Mouse (Mus musculus) pancreas, adult 10 weeks (tissue): Measurements from ENCODE around the gene Acot10. TPM values are rescaled to one million over a fixed set of nuclear protein-coding genes. Genes with fewer than 3 reads are reported as not detected.

Source experiments
- polyA plus RNA-seq: library from polyadenylated mRNA; stranded (reverse); fragments of 350-450 nt; fragmentation: Illumina TruSeq; extraction: RNeasy Lipid Tissue Mini Kit (QIAGEN cat#74804); gene quantifications from one replicate; pipeline ENCODE4 v1.2.3, GENCODE M21; 2015; ENCODE audit warnings: low read depth, low replicate concordance; ENCODE audit not compliant: insufficient read depth

Acot10 gene
- not detected for polyA plus RNA-seq

GRCm38 (mm10) chr15:20666650-20667049 lies at the start of gene Acot10:
Gene Acot10 (minus strand): TSS chr15:20666750.

Other genes with a start within 250 kb of the Acot10 start
- not detected for gene Cdh12, start 217.5 kb downstream of the Acot10 start, polyA plus RNA-seq